Mouse (Mus musculus) common myeloid progenitor, adult 5-6 weeks (primary cell): ENCODE measurements at regions not wholly inside any gene's neighbourhood (a gene's known extent, or its start where the extent isn't known, plus 50 kb on each side); places are given as distances from the start of the nearest gene placed in this dataset.
"Not testable (repeated sequence)": the region's sequence is repeated elsewhere in the genome, so short reads cannot be mapped to it uniquely, and the experiment has no call there.

Experiments
- ATAC-seq: replicated peaks from 2 replicates; pipeline ENCODE4 v1.8.0; 2016; ENCODE audit warnings: low read depth, mild to moderate bottlenecking, moderate TSS enrichment, inconsistent platforms; ENCODE audit not compliant: poor library complexity, severe bottlenecking

- no peak for ATAC-seq
These were observed 253.3 kb upstream of the Tgfbr2 start for GRCm38 (mm10) chr9:116428475-116428874.

GRCm38 (mm10) chr9:116427278-116427677 lies 252.1 kb upstream of the Tgfbr2 start:
- no peak for ATAC-seq

- ATAC-seq: peak; percentile 65; the same call in 1 of the 2 replicates
These were observed 251.3 kb upstream of the Tgfbr2 start for GRCm38 (mm10) chr9:116426269-116426999.

- not testable (repeated sequence) for ATAC-seq
These were observed 250.2 kb upstream of the Tgfbr2 start for GRCm38 (mm10) chr9:116425400-116425799.

- no peak for ATAC-seq
These were observed 239.9 kb upstream of the Tgfbr2 start for GRCm38 (mm10) chr9:116415021-116415420.

- ATAC-seq: 0 out of 2 replicates have a peak, but pooled peaks have one; percentile 15
These were observed 235.9 kb upstream of the Tgfbr2 start for GRCm38 (mm10) chr9:116411067-116411466.

- ATAC-seq: no peak
These were observed 235.3 kb upstream of the Tgfbr2 start for GRCm38 (mm10) chr9:116410461-116410860.

GRCm38 (mm10) chr9:116408116-116408515 lies 233.0 kb upstream of the Tgfbr2 start:
- no peak for ATAC-seq

GRCm38 (mm10) chr9:116405051-116405450 lies 229.9 kb upstream of the Tgfbr2 start:
- no peak for ATAC-seq

- no peak for ATAC-seq
These were observed 226.7 kb upstream of the Tgfbr2 start for GRCm38 (mm10) chr9:116401821-116402220.

GRCm38 (mm10) chr9:116400270-116400669 lies 225.1 kb upstream of the Tgfbr2 start:
- peak; percentile 66; the same call in 1 of the 2 replicates for ATAC-seq

GRCm38 (mm10) chr9:116399296-116399695 lies 224.1 kb upstream of the Tgfbr2 start:
- ATAC-seq: no peak

- ATAC-seq: no peak
These were observed 217.1 kb upstream of the Tgfbr2 start for GRCm38 (mm10) chr9:116392258-116392657.

GRCm38 (mm10) chr9:116389781-116390180 lies 214.6 kb upstream of the Tgfbr2 start:
- no peak for ATAC-seq

- ATAC-seq: no peak
These were observed 213.7 kb upstream of the Tgfbr2 start for GRCm38 (mm10) chr9:116388863-116389262.

- no peak for ATAC-seq
These were observed 212.9 kb upstream of the Tgfbr2 start for GRCm38 (mm10) chr9:116388025-116388424.

GRCm38 (mm10) chr9:116384176-116385076 lies 209.3 kb upstream of the Tgfbr2 start:
- peak; percentile 94 for ATAC-seq

GRCm38 (mm10) chr9:116383411-116384101 lies 208.4 kb upstream of the Tgfbr2 start:
- ATAC-seq: no peak

GRCm38 (mm10) chr9:116377706-116378105 lies 202.5 kb upstream of the Tgfbr2 start:
- no peak for ATAC-seq

- ATAC-seq: peak; percentile 97
These were observed 200.6 kb upstream of the Tgfbr2 start for GRCm38 (mm10) chr9:116375658-116376357.
